Mouse (Mus musculus): ENCODE measurements around the gene Gm42906. TPM values are rescaled to one million over a fixed set of nuclear protein-coding genes. Genes with fewer than 3 reads are reported as not detected.

Gene Gm42906
- polyA plus RNA-seq, 2 experiments: not detected

GRCm38 (mm10) chr5:151247115-151247875 is 180.7 kb downstream of the Gm42906 start:
- Histone ChIP-seq H3K9me3 (ENCODE audit: control insufficient read depth, low read length) (no peaks in the 10 kb centered on the region), H3K9ac (replicated peaks) (no peak overlapping the region), H3K36me3 (replicated peaks; ENCODE audit: control insufficient read depth, insufficient read depth, low read depth) (no peaks in the 10 kb centered on the region), H3K27ac (peak overlapping the region; percentile 34), H3K4me2 (ENCODE audit: low read depth) (peak overlapping the region; percentile 31), H3K27me3 (ENCODE audit: control insufficient read depth, insufficient read depth, low read length) (no peaks in the 10 kb centered on the region), H3K4me3 (ENCODE audit: insufficient read depth in 1 of 2, low read depth in 2 of 2, low read length in 2 of 2) (no peak overlapping the region), H3K4me1 (replicated peaks; ENCODE audit: control insufficient read depth in 2 of 2, insufficient read depth in 2 of 2, low read length in 1 of 2) (peaks cover 22 to 33% of the 10 kb centered on the region in 2 experiments)
- no peak for TF ChIP-seq EP300 (IDR thresholded peaks at IDR 0.05; ENCODE audit: low read depth)
- no peak for TF ChIP-seq CTCF (IDR thresholded peaks at IDR 0.05; ENCODE audit: low read depth)
- 28% methylated on average over 11 of the region's 11 CpGs for WGBS (ENCODE audit: insufficient replicate concordance)
- peak; percentile 16 to 34 (median 26) for DNase-seq (ENCODE audit: low read depth in 3 of 3, low spot score in 3 of 3)
- ATAC-seq (ENCODE audit: insufficient read depth): peak; percentile 22

DNA sequence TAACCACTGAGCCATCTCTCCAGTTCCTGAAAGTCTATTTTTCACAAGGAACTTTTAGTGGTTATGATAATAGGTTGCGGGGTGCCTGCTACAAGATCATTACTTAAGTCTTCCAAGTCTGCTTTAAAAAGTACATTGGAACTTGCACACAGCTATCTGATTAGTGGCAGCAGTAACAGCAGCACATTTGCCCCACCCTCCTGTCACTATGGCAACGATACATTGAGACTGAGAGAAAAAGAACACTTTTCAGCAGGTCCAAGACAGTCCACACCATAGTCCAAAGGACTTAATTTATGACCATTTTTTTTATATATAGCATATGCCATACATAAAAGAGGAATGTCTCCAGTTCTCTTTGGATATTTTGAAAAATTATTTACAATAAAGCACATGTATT is 181.7 kb downstream of the Gm42906 start:
- Histone ChIP-seq H3K9ac (replicated peaks) (no peak overlapping the region), H3K4me2 (ENCODE audit: low read depth) (peak overlapping the region; percentile 31; the same call in 1 of the 2 replicates), H3K4me3 (ENCODE audit: insufficient read depth in 1 of 2, low read depth in 2 of 2, low read length in 2 of 2) (no peak overlapping the region), H3K4me1 (replicated peaks; ENCODE audit: control insufficient read depth in 2 of 2, insufficient read depth in 2 of 2, low read length in 1 of 2) (peaks cover 22 to 33% of the 10 kb centered on the region in 2 experiments), H3K27me3 (ENCODE audit: control insufficient read depth, insufficient read depth, low read length) (no peaks in the 10 kb centered on the region), H3K36me3 (replicated peaks; ENCODE audit: control insufficient read depth, insufficient read depth, low read depth) (no peaks in the 10 kb centered on the region), H3K9me3 (ENCODE audit: control insufficient read depth, low read length) (no peaks in the 10 kb centered on the region), H3K27ac (no peak overlapping the region)
- ATAC-seq (ENCODE audit: insufficient read depth) (no peak), DNase-seq (ENCODE audit: low read depth in 3 of 3, low spot score in 3 of 3) (peak; percentile 58 to 69 (median 61))
- 46% methylated on average over 2 of the region's 2 CpGs for WGBS (ENCODE audit: insufficient replicate concordance)
- TF ChIP-seq CTCF (IDR thresholded peaks at IDR 0.05; ENCODE audit: low read depth) (no peak), EP300 (IDR thresholded peaks at IDR 0.05; ENCODE audit: low read depth) (no peak)

GRCm38 (mm10) chr5:151245571-151245970 is 182.4 kb downstream of the Gm42906 start:
- ATAC-seq (ENCODE audit: insufficient read depth) (no peak), DNase-seq (ENCODE audit: low read depth in 3 of 3, low spot score in 3 of 3) (no peak)
- Histone ChIP-seq H3K27me3 (ENCODE audit: control insufficient read depth, insufficient read depth, low read length) (no peaks in the 10 kb centered on the region), H3K4me3 (ENCODE audit: insufficient read depth in 1 of 2, low read depth in 2 of 2, low read length in 2 of 2) (no peak overlapping the region), H3K4me2 (ENCODE audit: low read depth) (no peak overlapping the region), H3K9ac (replicated peaks) (no peak overlapping the region), H3K36me3 (replicated peaks; ENCODE audit: control insufficient read depth, insufficient read depth, low read depth) (no peaks in the 10 kb centered on the region), H3K27ac (no peak overlapping the region), H3K9me3 (ENCODE audit: control insufficient read depth, low read length) (no peaks in the 10 kb centered on the region), H3K4me1 (replicated peaks; ENCODE audit: control insufficient read depth in 2 of 2, insufficient read depth in 2 of 2, low read length in 1 of 2) (peaks cover 22 to 31% of the 10 kb centered on the region in 2 experiments)
- WGBS (ENCODE audit: insufficient replicate concordance): 65% methylated on average over 5 of the region's 5 CpGs
- TF ChIP-seq EP300 (IDR thresholded peaks at IDR 0.05; ENCODE audit: low read depth) (no peak), CTCF (IDR thresholded peaks at IDR 0.05; ENCODE audit: low read depth) (no peak)

DNA sequence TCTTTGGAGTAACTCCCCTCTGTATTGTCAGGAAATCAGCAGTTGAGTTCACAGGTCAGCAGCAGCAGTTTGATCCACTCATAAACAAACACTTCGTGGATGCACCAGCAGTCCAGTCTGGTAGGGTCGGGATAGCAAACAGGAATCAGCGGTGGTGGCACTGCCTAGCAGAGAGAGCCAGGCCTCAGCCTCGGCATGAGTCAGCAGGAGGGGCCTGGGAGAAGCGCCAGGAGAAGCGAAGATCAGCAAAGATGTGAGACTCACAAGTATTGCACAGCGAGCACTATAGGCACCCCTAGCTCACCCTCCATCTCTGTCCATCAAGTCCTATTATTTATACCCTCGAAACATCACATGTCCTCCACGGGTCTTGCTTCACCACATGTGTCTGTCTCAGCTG is 189.2 kb downstream of the Gm42906 start:
- DNase-seq (ENCODE audit: low read depth in 3 of 3, low spot score in 3 of 3) (no peak), ATAC-seq (ENCODE audit: insufficient read depth) (no peak)
- H3K27me3 ChIP-seq (ENCODE audit: control insufficient read depth, insufficient read depth, low read length): peaks cover 7% of the 10 kb centered on the region
- no peak overlapping the region for H3K9ac ChIP-seq (replicated peaks)
- H3K27ac ChIP-seq: no peak overlapping the region
- no peak overlapping the region for H3K4me3 ChIP-seq (ENCODE audit: insufficient read depth in 1 of 2, low read depth in 2 of 2, low read length in 2 of 2)
- 58% methylated on average over 9 of the region's 9 CpGs for WGBS (ENCODE audit: insufficient replicate concordance)
- H3K4me2 ChIP-seq (ENCODE audit: low read depth): no peak overlapping the region
- TF ChIP-seq CTCF (IDR thresholded peaks at IDR 0.05; ENCODE audit: low read depth) (no peak), EP300 (IDR thresholded peaks at IDR 0.05; ENCODE audit: low read depth) (no peak)
- no peaks in the 10 kb centered on the region for H3K36me3 ChIP-seq (replicated peaks; ENCODE audit: control insufficient read depth, insufficient read depth, low read depth)
- H3K9me3 ChIP-seq (ENCODE audit: control insufficient read depth, low read length): no peaks in the 10 kb centered on the region
- H3K4me1 ChIP-seq (replicated peaks; ENCODE audit: control insufficient read depth in 2 of 2, insufficient read depth in 2 of 2, low read length in 1 of 2): no peaks in the 10 kb centered on the region

DNA sequence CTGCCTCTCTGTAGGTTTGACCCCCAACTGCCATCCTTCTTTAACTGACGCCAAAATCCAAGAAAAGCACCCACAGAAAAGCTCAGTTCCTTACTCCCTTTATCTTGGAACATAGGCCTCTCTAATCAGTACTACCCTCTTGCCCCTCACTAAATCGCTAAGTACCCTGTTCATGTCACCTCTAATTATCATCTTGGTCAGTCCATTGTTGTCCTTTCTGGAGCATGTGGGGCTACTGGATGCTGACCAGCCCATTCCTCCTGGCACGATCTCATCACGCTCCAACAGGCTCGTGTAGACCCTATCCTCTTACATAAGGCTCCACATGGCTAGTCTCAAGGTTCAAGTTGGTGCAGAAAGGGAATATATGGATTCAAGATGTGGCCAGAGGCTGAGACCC is 191.6 kb downstream of the Gm42906 start:
- H3K27me3 ChIP-seq (ENCODE audit: control insufficient read depth, insufficient read depth, low read length): peaks cover 17% of the 10 kb centered on the region
- no peaks in the 10 kb centered on the region for H3K4me1 ChIP-seq (replicated peaks; ENCODE audit: control insufficient read depth in 2 of 2, insufficient read depth in 2 of 2, low read length in 1 of 2)
- no peak overlapping the region for H3K4me3 ChIP-seq (ENCODE audit: insufficient read depth in 1 of 2, low read depth in 2 of 2, low read length in 2 of 2)
- H3K9ac ChIP-seq (replicated peaks): no peak overlapping the region
- 63% methylated on average over 5 of the region's 5 CpGs for WGBS (ENCODE audit: insufficient replicate concordance)
- no peak for ATAC-seq (ENCODE audit: insufficient read depth)
- TF ChIP-seq CTCF (IDR thresholded peaks at IDR 0.05; ENCODE audit: low read depth) (no peak), EP300 (IDR thresholded peaks at IDR 0.05; ENCODE audit: low read depth) (no peak)
- no peak overlapping the region for H3K27ac ChIP-seq
- no peaks in the 10 kb centered on the region for H3K9me3 ChIP-seq (ENCODE audit: control insufficient read depth, low read length)
- H3K4me2 ChIP-seq (ENCODE audit: low read depth): no peak overlapping the region
- no peak for DNase-seq (ENCODE audit: low read depth in 3 of 3, low spot score in 3 of 3)
- no peaks in the 10 kb centered on the region for H3K36me3 ChIP-seq (replicated peaks; ENCODE audit: control insufficient read depth, insufficient read depth, low read depth)
